Mouse (Mus musculus) brain, embryonic 14.5 days (tissue): ENCODE results near the gene Cped1.

Experiments
- CTCF ChIP-seq: fragments of 200-500 bp; IDR thresholded peaks from 2 replicates; pipeline ENCODE4 v1.5.1; 2012; ENCODE audit warnings: inconsistent platforms, mild to moderate bottlenecking, moderate library complexity, borderline replicate concordance; ENCODE audit not compliant: insufficient read depth, insufficient read length; ENCODE audit errors: extremely low read depth
- POLR2A ChIP-seq: fragments of 200-500 bp; IDR thresholded peaks from 2 replicates; pipeline ENCODE4 v1.6.1; 2012; ENCODE audit warnings: mild to moderate bottlenecking, inconsistent platforms, borderline replicate concordance; ENCODE audit not compliant: poor library complexity, insufficient read depth, insufficient read length, severe bottlenecking; ENCODE audit errors: extremely low read depth

GRCm38 (mm10) chr6:22212158-22212557, 226.4 kb downstream of the Cped1 start:
- TF ChIP-seq POLR2A: no peak
- no peak for TF ChIP-seq CTCF
